Mouse (Mus musculus) hindbrain, embryonic 12.5 days (tissue): Measurements from ENCODE around the gene Lrmda. TPM values are rescaled to one million over a fixed set of nuclear protein-coding genes. Genes with fewer than 3 reads are reported as not detected.

Source experiments
- ATAC-seq: fragments of 200-750 bp; cut with Nextera tagmentation; 2 replicates; pipeline ENCODE4 v1.8.0; 2017; ENCODE audit warnings: moderate TSS enrichment; ENCODE audit not compliant: low FRiP score
- H3K27ac ChIP-seq: fragments of 300-500 bp; sonication (generic); 2 replicates; pipeline ENCODE4 v1.5.1; 2016; ENCODE audit warnings: mild to moderate bottlenecking
- H3K27me3 ChIP-seq: fragments of 300-500 bp; sonication (generic); 2 replicates; pipeline ENCODE4 v1.6.1; 2016; ENCODE audit warnings: mild to moderate bottlenecking
- H3K36me3 ChIP-seq: fragments of 300-500 bp; sonication (generic); 2 replicates; pipeline ENCODE4 v1.6.1; 2016; ENCODE audit warnings: mild to moderate bottlenecking
- H3K4me1 ChIP-seq: fragments of 300-500 bp; sonication (generic); 2 replicates; pipeline ENCODE4 v1.6.1; 2016
- H3K4me2 ChIP-seq: fragments of 300-500 bp; sonication (generic); replicated peaks from 2 replicates; pipeline ENCODE4 v1.6.1; 2016; ENCODE audit warnings: mild to moderate bottlenecking
- H3K4me3 ChIP-seq: fragments of 300-500 bp; sonication (generic); 2 replicates; pipeline ENCODE4 v1.5.1; 2016; ENCODE audit warnings: mild to moderate bottlenecking
- H3K9ac ChIP-seq: fragments of 300-500 bp; sonication (generic); 2 replicates; pipeline ENCODE4 v1.6.1; 2016; ENCODE audit warnings: mild to moderate bottlenecking, moderate library complexity
- H3K9me3 ChIP-seq: fragments of 300-500 bp; sonication (generic); replicated peaks from 2 replicates; pipeline ENCODE4 v1.6.1; 2016; ENCODE audit warnings: mild to moderate bottlenecking
- WGBS: fragments of 180-500 bp; shearing (Covaris S2); methylation state at CpG from one replicate; pipeline ENCODE4 v1.1.7; 2016; 5-methylcytosine and 5-hydroxymethylcytosine counted together
- polyA plus RNA-seq: library from polyadenylated mRNA; unstranded; fragments of >200 nt; fragmentation: Nextera tagmentation; extraction: Ambion mirVana; gene quantifications from 2 replicates; pipeline ENCODE4 v1.2.1, GENCODE M21; 2016

Gene Lrmda
- polyA plus RNA-seq, 1 experiment from 2014 or later = 0.53 TPM

DNA sequence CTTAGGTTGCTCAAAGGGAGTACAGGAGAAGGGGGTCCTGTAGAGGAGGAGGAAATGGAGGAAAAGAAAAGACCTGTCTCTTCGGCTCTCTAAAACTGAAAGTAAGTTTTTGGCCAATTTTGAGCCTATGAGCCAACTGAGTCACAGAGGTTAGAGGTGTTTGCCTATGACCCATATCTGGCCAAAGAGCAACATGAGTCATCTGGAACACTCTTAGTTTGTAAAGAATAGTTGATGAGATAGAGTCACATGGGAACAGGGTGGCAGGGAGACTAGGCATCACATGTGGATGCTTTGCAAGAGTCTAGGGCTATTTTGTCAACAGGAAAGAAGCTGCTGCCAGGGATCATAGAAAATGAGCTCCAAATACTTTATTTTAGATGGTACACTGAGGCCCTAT is 680.7 kb downstream of the Lrmda start:
- 94% methylated on average over 1 of the region's 1 CpGs for WGBS
- Histone ChIP-seq H3K9ac (no peak overlapping the region), H3K4me2 (no peak overlapping the region), H3K4me3 (no peak overlapping the region), H3K27me3 (no peaks in the 10 kb centered on the region), H3K27ac (no peak overlapping the region), H3K36me3 (no peaks in the 10 kb centered on the region), H3K9me3 (no peaks in the 10 kb centered on the region), H3K4me1 (peaks cover 6% of the 10 kb centered on the region)
- ATAC-seq = no peak

DNA sequence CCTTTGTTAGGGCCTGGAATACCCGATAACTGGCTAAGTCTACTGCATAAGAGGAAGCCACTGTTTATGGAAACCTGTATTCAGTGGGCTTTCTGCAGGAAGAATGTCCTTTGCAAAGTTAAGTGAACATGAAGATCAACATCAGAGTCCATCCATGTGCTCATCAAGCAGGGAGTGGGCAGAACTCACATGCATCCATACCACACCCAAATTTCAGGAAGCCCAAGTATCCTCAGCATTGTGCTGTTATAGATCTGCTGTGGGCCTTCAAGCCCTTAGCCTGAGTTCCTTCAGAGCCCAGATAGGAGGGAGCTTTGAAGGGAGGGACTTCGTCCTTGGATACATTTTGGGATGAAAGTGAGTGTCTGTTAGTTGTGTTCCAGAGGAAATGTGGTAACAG is 681.2 kb downstream of the Lrmda start:
- no peaks in the 10 kb centered on the region for H3K27me3 ChIP-seq
- H3K9ac ChIP-seq = no peak overlapping the region
- WGBS = 85% methylated on average over 2 of the region's 2 CpGs
- no peak overlapping the region for H3K27ac ChIP-seq
- no peak overlapping the region for H3K4me3 ChIP-seq
- H3K36me3 ChIP-seq = no peaks in the 10 kb centered on the region
- H3K4me1 ChIP-seq = peaks cover 4% of the 10 kb centered on the region
- no peaks in the 10 kb centered on the region for H3K9me3 ChIP-seq
- no peak for ATAC-seq
- no peak overlapping the region for H3K4me2 ChIP-seq

DNA sequence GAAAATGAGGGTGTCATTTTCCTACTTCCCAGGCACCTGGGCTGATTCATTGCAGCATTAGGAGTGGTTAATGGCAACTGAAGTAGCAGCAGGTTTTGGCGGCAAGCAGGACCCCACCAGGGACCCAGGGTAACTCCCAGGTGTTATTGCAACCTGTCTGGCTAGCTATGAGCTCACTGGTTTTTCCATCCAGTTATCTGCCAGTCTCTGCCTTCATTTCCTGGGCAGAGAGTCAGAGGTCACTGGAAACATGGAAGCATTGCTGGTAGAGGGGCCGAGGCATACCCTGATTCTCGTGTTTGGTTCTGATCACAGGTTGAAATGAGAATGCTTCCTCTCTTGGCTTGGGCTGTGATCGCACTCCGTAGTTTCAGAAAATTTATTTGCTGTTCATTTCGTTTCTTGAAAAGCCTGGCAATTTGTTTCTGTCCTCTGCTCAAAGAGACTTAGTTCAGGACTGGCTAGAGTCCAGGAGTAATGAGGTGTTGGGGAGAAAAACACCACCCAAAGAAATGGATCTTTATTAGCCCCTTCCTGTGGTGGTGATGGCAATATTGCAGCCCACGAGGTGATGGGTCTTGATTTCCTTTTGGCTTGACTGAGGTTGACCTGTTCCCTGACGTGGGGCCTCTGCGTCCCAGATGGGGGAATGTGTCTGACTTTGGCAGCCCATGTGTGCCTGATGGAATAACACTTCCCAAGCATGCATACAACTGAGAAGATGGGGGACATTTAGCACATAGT is 688.6 kb downstream of the Lrmda start:
- WGBS = 81% methylated on average over 9 of the region's 9 CpGs
- ATAC-seq = no peak
- no peaks in the 10 kb centered on the region for H3K27me3 ChIP-seq
- H3K9ac ChIP-seq = no peak overlapping the region
- no peak overlapping the region for H3K4me3 ChIP-seq
- peaks cover 13% of the 10 kb centered on the region for H3K4me1 ChIP-seq
- no peak overlapping the region for H3K27ac ChIP-seq
- H3K36me3 ChIP-seq = no peaks in the 10 kb centered on the region
- no peak overlapping the region for H3K4me2 ChIP-seq
- H3K9me3 ChIP-seq = no peaks in the 10 kb centered on the region

DNA sequence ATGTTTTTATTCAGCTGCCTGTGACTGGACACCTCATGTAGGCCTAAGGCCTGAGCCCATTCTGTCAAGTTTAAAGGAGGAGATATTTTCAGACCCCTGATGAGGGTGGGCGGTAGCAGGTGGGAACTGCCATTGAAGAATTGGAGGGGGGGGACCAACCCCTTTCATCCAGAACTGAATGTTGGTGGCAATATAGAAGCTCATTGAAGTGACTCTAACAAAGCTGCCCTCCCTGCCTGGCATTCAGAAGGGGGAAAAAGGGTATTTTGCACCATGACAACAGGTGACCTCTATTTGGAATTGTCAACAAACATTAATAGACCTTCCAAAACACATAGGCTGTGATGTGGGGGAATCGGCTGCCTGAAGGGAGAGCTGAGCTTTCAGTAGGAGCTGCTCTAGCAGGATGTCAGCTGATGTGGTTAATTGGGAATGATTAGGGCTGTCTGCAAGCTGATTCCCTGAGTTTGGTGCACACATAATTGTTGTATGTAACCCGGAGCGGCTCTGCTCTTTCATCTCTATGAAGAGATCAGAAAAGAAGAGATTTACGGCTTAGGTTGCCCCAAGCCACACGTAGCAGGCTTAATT is 690.7 kb downstream of the Lrmda start:
- Histone ChIP-seq H3K9ac (no peak overlapping the region), H3K4me3 (no peak overlapping the region), H3K27me3 (no peaks in the 10 kb centered on the region), H3K36me3 (no peaks in the 10 kb centered on the region), H3K9me3 (no peaks in the 10 kb centered on the region), H3K4me2 (no peak overlapping the region), H3K27ac (peak overlapping the region; percentile 9; the same call in 1 of the 2 replicates), H3K4me1 (peaks cover 13% of the 10 kb centered on the region)
- no peak for ATAC-seq
- WGBS = 51% methylated on average over 6 of the region's 6 CpGs

DNA sequence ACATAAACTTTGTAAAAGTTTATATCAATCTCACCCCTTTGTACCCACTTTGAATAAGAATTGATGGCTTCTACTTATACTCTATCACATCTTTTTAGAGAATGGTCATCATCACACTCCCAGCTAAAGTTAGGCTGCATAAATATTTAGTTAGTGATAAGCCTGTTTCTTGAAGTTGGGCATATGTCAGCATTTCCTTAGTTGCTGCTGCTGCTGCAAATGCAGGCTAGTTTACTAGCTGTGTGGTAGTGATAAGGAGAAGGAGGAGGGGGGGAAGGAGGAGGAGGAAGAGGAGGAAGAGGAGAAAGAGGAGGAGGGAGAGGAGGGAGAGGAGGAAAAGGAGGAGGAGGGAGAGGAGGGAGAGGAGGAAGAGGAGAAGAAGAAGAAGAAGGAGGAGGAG is 692.9 kb downstream of the Lrmda start:
- H3K4me1 ChIP-seq = peaks cover 13% of the 10 kb centered on the region
- no peak for ATAC-seq
- no peaks in the 10 kb centered on the region for H3K36me3 ChIP-seq
- H3K4me3 ChIP-seq = no peak overlapping the region
- H3K27me3 ChIP-seq = no peaks in the 10 kb centered on the region
- no peak overlapping the region for H3K27ac ChIP-seq
- H3K9me3 ChIP-seq = no peaks in the 10 kb centered on the region
- no peak overlapping the region for H3K4me2 ChIP-seq
- H3K9ac ChIP-seq = no peak overlapping the region

DNA sequence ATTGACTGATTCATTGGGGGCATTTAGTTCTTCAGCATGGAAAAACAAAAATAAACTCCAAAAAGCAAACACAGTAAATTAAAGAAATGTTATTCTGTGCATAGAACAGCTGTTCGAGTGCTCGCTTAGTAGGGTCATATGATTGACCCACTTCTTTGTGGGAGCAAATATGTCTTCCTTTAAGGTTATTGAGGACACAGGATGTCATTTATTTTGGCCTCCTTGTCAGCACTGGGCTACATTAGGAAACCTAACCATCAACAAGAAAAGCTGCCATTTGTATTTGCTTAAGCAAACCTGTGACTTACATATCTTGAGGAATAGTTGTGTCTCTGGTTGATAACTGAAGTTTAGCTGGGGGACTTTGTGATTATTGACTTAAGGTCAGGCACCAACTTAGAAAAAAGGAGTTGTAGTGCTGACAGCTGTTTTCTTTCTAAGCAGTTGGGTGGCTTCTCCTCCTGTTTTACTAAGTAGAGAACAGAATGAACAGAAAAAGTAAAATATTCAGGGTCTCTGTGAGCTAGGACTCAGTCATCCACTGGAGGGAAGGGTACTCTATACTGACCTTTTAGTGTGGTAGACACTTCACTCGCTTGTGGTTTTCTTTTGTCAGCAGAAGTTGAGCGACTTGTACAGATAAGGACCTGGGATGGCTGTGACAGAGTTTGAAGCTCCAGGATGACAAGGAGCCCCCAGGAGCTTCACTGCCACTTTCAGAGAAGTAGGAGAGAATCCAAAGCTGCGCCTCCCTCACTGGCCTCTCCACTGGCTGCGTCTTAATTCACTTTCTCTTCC is 696.3 kb downstream of the Lrmda start:
- 89% methylated on average over 6 of the region's 6 CpGs for WGBS
- Histone ChIP-seq H3K4me2 (no peak overlapping the region), H3K4me1 (peaks cover 5% of the 10 kb centered on the region), H3K27ac (no peak overlapping the region), H3K27me3 (no peaks in the 10 kb centered on the region; the same call in 1 of the 2 replicates), H3K9me3 (no peaks in the 10 kb centered on the region), H3K36me3 (no peaks in the 10 kb centered on the region), H3K9ac (no peak overlapping the region), H3K4me3 (no peak overlapping the region)
- no peak for ATAC-seq

DNA sequence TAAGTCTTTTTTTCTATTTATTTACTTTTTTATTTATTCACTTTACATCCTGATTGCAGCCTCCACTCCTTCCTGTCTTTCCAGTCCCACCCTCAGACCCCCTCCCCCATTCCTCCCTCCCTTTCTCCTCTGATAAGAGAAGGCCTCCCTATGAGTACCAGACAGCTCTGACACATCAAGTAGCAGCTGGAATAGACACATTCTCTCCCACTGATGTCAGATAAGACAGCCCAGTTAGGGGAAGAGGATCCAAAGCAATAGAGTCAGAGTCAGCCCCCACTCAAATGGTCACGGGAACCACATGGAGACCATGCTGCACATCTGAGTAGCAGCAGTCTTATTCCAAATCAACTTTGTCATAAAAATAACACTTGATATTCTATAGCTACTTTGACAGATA is 700.5 kb downstream of the Lrmda start:
- no peaks in the 10 kb centered on the region for H3K36me3 ChIP-seq
- no peak for ATAC-seq
- H3K9ac ChIP-seq = no peak overlapping the region
- H3K27ac ChIP-seq = no peak overlapping the region
- H3K4me3 ChIP-seq = no peak overlapping the region
- no peaks in the 10 kb centered on the region for H3K9me3 ChIP-seq
- 88% methylated on average over 1 of the region's 1 CpGs for WGBS
- H3K4me2 ChIP-seq = no peak overlapping the region
- peaks cover 4% of the 10 kb centered on the region; the same call in 1 of the 2 replicates for H3K4me1 ChIP-seq
- H3K27me3 ChIP-seq = no peaks in the 10 kb centered on the region; the same call in 1 of the 2 replicates

DNA sequence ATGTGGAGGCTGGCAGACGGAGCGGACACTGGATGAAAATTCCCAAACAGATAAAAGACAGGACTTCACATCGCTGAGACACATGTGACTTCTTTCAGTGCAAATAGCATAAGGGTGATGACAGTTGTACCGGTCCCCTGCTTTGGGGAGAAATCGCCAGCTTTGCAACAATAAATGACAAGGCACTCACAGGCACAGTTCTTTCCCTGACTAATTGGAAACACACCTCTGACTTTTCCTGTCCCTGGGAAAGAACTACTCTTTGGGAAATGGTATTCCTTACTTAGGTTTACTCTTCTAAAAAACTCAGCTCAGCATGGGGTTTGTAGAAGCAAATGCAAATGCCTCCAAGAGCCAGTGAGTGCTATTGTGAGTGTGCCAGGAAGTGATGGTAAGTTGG is 702.3 kb downstream of the Lrmda start:
- Histone ChIP-seq H3K4me3 (no peak overlapping the region), H3K27ac (no peak overlapping the region), H3K9me3 (no peaks in the 10 kb centered on the region), H3K36me3 (no peaks in the 10 kb centered on the region), H3K27me3 (no peaks in the 10 kb centered on the region; the same call in 1 of the 2 replicates), H3K4me1 (peaks cover 4% of the 10 kb centered on the region; the same call in 1 of the 2 replicates), H3K9ac (no peak overlapping the region), H3K4me2 (no peak overlapping the region)
- no peak for ATAC-seq
- WGBS = 38% methylated on average over 5 of the region's 5 CpGs

DNA sequence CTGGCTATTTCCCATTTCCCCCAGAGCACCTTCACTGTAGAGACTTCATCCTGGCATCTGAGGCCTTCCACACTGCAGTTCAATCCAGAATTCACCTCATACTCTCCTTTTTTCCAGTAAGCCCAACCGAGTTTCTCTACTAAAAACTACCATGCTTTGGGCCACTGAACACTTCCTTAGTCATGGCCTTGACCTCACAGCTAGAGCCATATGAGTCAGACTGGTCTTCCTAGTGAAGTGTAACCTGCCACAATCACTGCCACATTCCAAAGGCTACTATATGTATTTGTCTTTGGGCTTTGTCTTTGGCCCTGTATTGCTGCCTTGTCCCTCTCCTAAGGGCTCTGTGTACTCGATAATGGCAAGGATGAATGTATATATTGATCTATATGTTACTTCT is 708.0 kb downstream of the Lrmda start:
- Histone ChIP-seq H3K4me2 (no peak overlapping the region), H3K36me3 (no peaks in the 10 kb centered on the region), H3K9ac (no peak overlapping the region), H3K4me1 (no peaks in the 10 kb centered on the region), H3K27me3 (no peaks in the 10 kb centered on the region; the same call in 1 of the 2 replicates), H3K27ac (no peak overlapping the region), H3K9me3 (no peaks in the 10 kb centered on the region), H3K4me3 (no peak overlapping the region)
- ATAC-seq = no peak
- 94% methylated on average over 2 of the region's 2 CpGs for WGBS

DNA sequence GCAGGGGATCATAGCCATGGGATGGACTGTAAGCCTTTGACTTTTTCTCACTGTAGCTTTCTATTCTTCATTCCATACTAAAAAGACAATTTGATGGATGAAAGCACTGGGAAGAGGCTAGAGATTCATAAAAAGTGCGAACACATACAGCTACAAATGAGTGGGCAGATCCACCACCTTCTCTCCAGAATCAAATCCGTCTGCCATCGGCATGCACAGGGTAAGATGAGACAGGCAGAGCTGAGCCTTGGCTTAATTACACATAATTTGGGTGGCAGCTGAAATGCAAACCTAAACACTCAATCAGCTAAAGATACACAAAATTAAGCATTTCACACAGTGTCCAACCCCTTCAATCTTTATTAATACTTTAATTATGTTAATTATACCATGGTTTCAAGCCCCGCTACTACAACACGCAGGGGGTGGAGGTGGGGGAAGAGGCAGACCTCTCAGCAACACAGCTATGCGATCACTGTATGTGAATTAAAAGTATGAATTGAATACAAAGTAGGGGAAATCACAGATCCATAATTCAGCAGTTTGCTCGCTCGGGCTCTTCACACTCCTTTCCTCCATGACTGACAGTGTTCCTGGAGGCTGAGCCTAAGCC is 709.2 kb downstream of the Lrmda start:
- Histone ChIP-seq H3K27ac (no peak overlapping the region), H3K9me3 (no peaks in the 10 kb centered on the region), H3K4me3 (no peak overlapping the region), H3K27me3 (no peaks in the 10 kb centered on the region; the same call in 1 of the 2 replicates), H3K4me1 (no peaks in the 10 kb centered on the region), H3K4me2 (no peak overlapping the region), H3K36me3 (no peaks in the 10 kb centered on the region), H3K9ac (no peak overlapping the region)
- no peak for ATAC-seq
- WGBS = 81% methylated on average over 8 of the region's 8 CpGs

DNA sequence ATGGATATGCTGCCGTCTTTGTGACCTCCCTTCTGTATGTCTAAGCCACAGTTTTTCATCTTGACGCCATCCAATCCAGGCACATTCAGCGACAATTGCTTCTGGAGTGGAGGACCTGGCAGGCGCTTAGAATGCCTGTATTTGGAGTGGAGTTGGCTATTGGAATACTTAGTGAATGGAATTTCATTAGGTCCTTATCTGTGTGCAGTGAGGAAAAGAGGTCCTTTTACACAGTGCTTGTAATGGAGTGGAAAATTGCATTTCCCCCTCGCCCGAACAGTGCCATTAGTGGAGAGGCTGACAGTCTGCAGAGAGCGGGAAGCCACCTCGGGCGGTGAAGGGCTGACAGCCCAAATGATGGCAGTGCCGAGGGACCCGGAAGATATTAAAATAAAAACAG is 719.1 kb downstream of the Lrmda start:
- 53% methylated on average over 11 of the region's 11 CpGs for WGBS
- Histone ChIP-seq H3K27me3 (no peaks in the 10 kb centered on the region; the same call in 1 of the 2 replicates), H3K27ac (no peak overlapping the region), H3K9me3 (no peaks in the 10 kb centered on the region), H3K4me3 (no peak overlapping the region), H3K4me1 (no peaks in the 10 kb centered on the region), H3K36me3 (no peaks in the 10 kb centered on the region), H3K4me2 (no peak overlapping the region), H3K9ac (no peak overlapping the region)
- no peak for ATAC-seq

DNA sequence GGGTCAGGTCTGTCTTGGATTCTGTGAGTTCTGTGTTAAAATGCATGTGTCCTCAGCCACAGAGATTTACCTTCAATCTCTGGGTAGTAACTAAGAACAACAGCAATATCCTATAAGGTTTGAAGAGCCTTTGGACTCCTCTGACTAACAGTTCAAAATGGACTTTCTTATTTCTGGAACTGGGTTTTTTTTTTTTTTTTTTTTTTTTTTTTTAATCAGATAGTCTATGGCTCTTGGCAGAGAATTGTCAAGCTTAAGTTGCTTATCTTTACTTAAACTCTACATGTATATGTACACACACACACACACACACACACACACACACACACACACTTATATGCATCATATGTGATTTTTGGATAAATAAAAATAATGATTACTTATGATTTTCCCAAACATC is 723.0 kb downstream of the Lrmda start:
- Histone ChIP-seq H3K9ac (no peak overlapping the region), H3K9me3 (no peaks in the 10 kb centered on the region), H3K27ac (no peak overlapping the region), H3K4me1 (peaks cover 15% of the 10 kb centered on the region), H3K27me3 (no peaks in the 10 kb centered on the region; the same call in 1 of the 2 replicates), H3K4me3 (no peak overlapping the region), H3K4me2 (no peak overlapping the region), H3K36me3 (no peaks in the 10 kb centered on the region)
- no peak for ATAC-seq
